7 mouse cellular contexts compared by ENCODE assay signal in genomic region chrX:93831561-93832336, GRCm38 (mm10). TPM values are rescaled to one million over a fixed set of nuclear protein-coding genes. Genes with fewer than 3 reads are reported as not detected.
DNase-seq lines count a peak whose midpoint lies in the region; ATAC-seq lines count a peak whose summit lies in the region.

TSS of gene Pdk3 (minus strand) at chrX:93832201.

- peak within 1 kb of the TSS; percentile 83 for H3K27ac ChIP-seq in intestine, embryonic 16.5 days (ENCODE audit: low read length)
- H3K27ac ChIP-seq in midbrain, embryonic 11.5 days (ENCODE audit: low read depth, low read length), result no peak within 1 kb of the TSS

- peak within 1 kb of the TSS; percentile 76 for H3K9ac ChIP-seq in intestine, embryonic 16.5 days (ENCODE audit: low read depth, low read length)
- peak within 1 kb of the TSS; percentile 69 for H3K9ac ChIP-seq in midbrain, embryonic 11.5 days (ENCODE audit: low read length)

- intact Hi-C loops in gastrocnemius, postnatal 36 days (cut with DNase I), result no loop called here
- intact Hi-C loops in left cerebral cortex, postnatal 36 days (cut with DNase I), result loop anchor here (1.0 kb wide), 1 partner anchor 58 kb away; no protein-coding TSS in a partner anchor

- H3K4me1 ChIP-seq in intestine, embryonic 16.5 days (ENCODE audit: control insufficient read depth, insufficient read depth, low read length), result no peaks in the 10 kb centered on the region
- H3K4me1 ChIP-seq in midbrain, embryonic 11.5 days (ENCODE audit: control insufficient read depth, insufficient read depth, low read length), result no peaks in the 10 kb centered on the region

- H3K36me3 ChIP-seq in intestine, embryonic 16.5 days (ENCODE audit: control insufficient read depth, insufficient read depth, low read length), result no peaks in the 10 kb centered on the region
- H3K36me3 ChIP-seq in midbrain, embryonic 11.5 days (ENCODE audit: control insufficient read depth, insufficient read depth, low read length), result no peaks in the 10 kb centered on the region

- DNase-seq in adrenal gland, adult 2 months, result peak; percentile 85
- DNase-seq in embryo, embryonic 11.5 days (ENCODE audit: low read depth, low spot score), result peak; percentile 78
- peak; percentile 34 to 48 for DNase-seq in gastrocnemius, postnatal 36 days
- peak; percentile 75 to 85 for DNase-seq in left cerebral cortex, postnatal 36 days (ENCODE audit: low spot score in 2 of 2)
- DNase-seq in midbrain, embryonic 11.5 days (ENCODE audit: low spot score, missing footprints), result peak; percentile 97
- DNase-seq in skeletal muscle tissue, adult 2 months (ENCODE audit: low read depth, low spot score), result peak; percentile 40

- H3K4me3 ChIP-seq in intestine, embryonic 16.5 days (ENCODE audit: low read length), result peak within 1 kb of the TSS; percentile 60
- H3K4me3 ChIP-seq in midbrain, embryonic 11.5 days (ENCODE audit: low read depth, low read length), result peak within 1 kb of the TSS; percentile 53

- H3K9me3 ChIP-seq in intestine, embryonic 16.5 days (ENCODE audit: control insufficient read depth, low read length), result no peaks in the 10 kb centered on the region
- no peaks in the 10 kb centered on the region for H3K9me3 ChIP-seq in midbrain, embryonic 11.5 days (ENCODE audit: control insufficient read depth, low read length)

- peak; percentile 99 for ATAC-seq in intestine, embryonic 16.5 days
- peak; percentile 98 for ATAC-seq in midbrain, embryonic 11.5 days (ENCODE audit: low FRiP score)

- H3K4me2 ChIP-seq in intestine, embryonic 16.5 days (ENCODE audit: low read depth, low read length), result peak within 1 kb of the TSS; percentile 61
- H3K4me2 ChIP-seq in midbrain, embryonic 11.5 days, result peak within 1 kb of the TSS; percentile 58

- 14% methylated on average over 66 of the region's 68 CpGs for WGBS in intestine, embryonic 16.5 days
- WGBS in midbrain, embryonic 11.5 days, result 19% methylated on average over 65 of the region's 68 CpGs

- no peaks in the 10 kb centered on the region for H3K27me3 ChIP-seq in intestine, embryonic 16.5 days (replicated peaks; ENCODE audit: control insufficient read depth, insufficient read depth, low read length)
- H3K27me3 ChIP-seq in midbrain, embryonic 11.5 days (ENCODE audit: control insufficient read depth, insufficient read depth, low read length), result no peaks in the 10 kb centered on the region

RNA-seq across cellular contexts. Expression of gene Pdk3, which starts in this region (rescaled TPM):
- 10 to 100 TPM; 10.1 to 19.8 TPM for total RNA-seq in adrenal gland, adult 2 months (2021)
- polyA plus RNA-seq in adrenal gland, adult 2 months (2012; rRNA removed), result 9.8 and 10.7 TPM in 2 replicates
- 1 to 10 TPM; 1.6 TPM for total RNA-seq in gastrocnemius, postnatal 36 days (2021)
- polyA plus RNA-seq in intestine, embryonic 16.5 days (2015; fragmentation: Nextera tagmentation; extraction: Ambion mirVana), result 61.3 and 63.9 TPM in 2 replicates
- 10 to 100 TPM; 36.1 to 40.2 TPM for total RNA-seq in left cerebral cortex, postnatal 36 days (2021)
- 58.8 and 59.7 TPM in 2 replicates for polyA plus RNA-seq in midbrain, embryonic 11.5 days (2014; fragmentation: Nextera tagmentation; extraction: Ambion mirVana)

Comparison
In these comparisons a context has a peak if more than half of its experiments do, and no peak if none do; other contexts are left out.
1. RNA of gene Pdk3 (total RNA-seq): 36.1 to 40.2 TPM in left cerebral cortex, postnatal 36 days and 10.1 to 19.8 TPM in adrenal gland, adult 2 months; 1.6 TPM in gastrocnemius, postnatal 36 days; every median in the first group is over 4 times any median in the second.
2. DNase-seq: peak in every context shown above with its lines; median percentile 97 in midbrain, embryonic 11.5 days; 85 in adrenal gland, adult 2 months; 80 in left cerebral cortex, postnatal 36 days; 78 in embryo, embryonic 11.5 days; 41 in gastrocnemius, postnatal 36 days; 40 in skeletal muscle tissue, adult 2 months.